Mouse (Mus musculus) liver, embryonic 11.5 days (tissue): Measurements from ENCODE around the gene Cd28. TPM values are rescaled to one million over a fixed set of nuclear protein-coding genes. Genes with fewer than 3 reads are reported as not detected.
"Not testable (repeated sequence)": the region's sequence is repeated elsewhere in the genome, so short reads cannot be mapped to it uniquely, and the experiment has no call there.

ENCODE experiments used
- ATAC-seq: fragments of 200-750 bp; cut with Nextera tagmentation; replicated peaks from 2 replicates; pipeline ENCODE4 v1.8.0; 2017; ENCODE audit warnings: moderate number of reproducible peaks, mild to moderate bottlenecking, moderate TSS enrichment, moderate library complexity; ENCODE audit not compliant: low FRiP score
- DNase-seq: peaks from one replicate; pipeline ENCODE4 v3.0.0-alpha.2; 2017; ENCODE audit warnings: low spot score
- H3K27ac ChIP-seq: fragments of 300-500 bp; sonication (generic); 2 replicates; pipeline ENCODE4 v1.5.1; 2014; ENCODE audit warnings: mild to moderate bottlenecking, low read depth, low read length, control low read depth
- H3K27me3 ChIP-seq: fragments of 300-500 bp; sonication (generic); replicated peaks from 2 replicates; pipeline ENCODE4 v1.6.1; 2014; ENCODE audit warnings: low read length, mixed read lengths; ENCODE audit not compliant: control insufficient read depth, insufficient read depth
- H3K36me3 ChIP-seq: fragments of 300-500 bp; sonication (generic); 2 replicates; pipeline ENCODE4 v1.6.1; 2014; ENCODE audit warnings: mild to moderate bottlenecking, low read length, moderate library complexity, mixed read lengths; ENCODE audit not compliant: control insufficient read depth, insufficient read depth
- H3K4me1 ChIP-seq: fragments of 300-500 bp; sonication (generic); replicated peaks from 2 replicates; pipeline ENCODE4 v1.6.1; 2014; ENCODE audit warnings: low read length, mixed read lengths; ENCODE audit not compliant: control insufficient read depth, insufficient read depth
- H3K4me2 ChIP-seq: fragments of 300-500 bp; sonication (generic); 2 replicates; pipeline ENCODE4 v1.6.1; 2014; ENCODE audit warnings: mild to moderate bottlenecking, control low read depth, moderate library complexity
- H3K4me3 ChIP-seq: fragments of 300-500 bp; sonication (generic); 2 replicates; pipeline ENCODE4 v1.5.1; 2014; ENCODE audit warnings: low read depth, low read length, control low read depth
- H3K9ac ChIP-seq: fragments of 300-500 bp; sonication (generic); 2 replicates; pipeline ENCODE4 v1.6.1; 2014; ENCODE audit warnings: low read depth, low read length, control low read depth
- H3K9me3 ChIP-seq: fragments of 300-500 bp; sonication (generic); 2 replicates; pipeline ENCODE4 v1.6.1; 2016; ENCODE audit warnings: low read length, inconsistent platforms, mixed read lengths; ENCODE audit not compliant: control insufficient read depth
- WGBS: fragments of 180-500 bp; shearing (Covaris S2); extraction: QIAGEN DNeasy Blood & Tissue Kit; methylation state at CpG from one replicate; pipeline ENCODE4 v1.1.7; 2014; 5-methylcytosine and 5-hydroxymethylcytosine counted together
- polyA plus RNA-seq: library from polyadenylated mRNA; unstranded; fragments of >200 nt; fragmentation: Nextera tagmentation; extraction: Ambion mirVana; gene quantifications from 2 replicates; pipeline ENCODE4 v1.2.1, GENCODE M21; 2014

The Cd28 gene
- polyA plus RNA-seq, 1 experiment from 2014 or later: 0.15 TPM

- H3K4me2 ChIP-seq: no peak overlapping the region
- WGBS: 88% methylated on average over 6 of the region's 6 CpGs
- no peak overlapping the region for H3K27ac ChIP-seq
- no peaks in the 10 kb centered on the region for H3K4me1 ChIP-seq
- no peaks in the 10 kb centered on the region for H3K27me3 ChIP-seq
- no peak for DNase-seq
- no peaks in the 10 kb centered on the region for H3K9me3 ChIP-seq
- H3K4me3 ChIP-seq: no peak overlapping the region
- no peaks in the 10 kb centered on the region for H3K36me3 ChIP-seq
- no peak overlapping the region for H3K9ac ChIP-seq
- no peak for ATAC-seq
Measured at GRCm38 (mm10) chr1:60815912-60816311, 99.3 kb downstream of the Cd28 start.

- H3K4me2 ChIP-seq, H3K36me3 ChIP-seq: not testable (repeated sequence)
Measured at GRCm38 (mm10) chr1:60818491-60818890, 101.9 kb downstream of the Cd28 start.

GRCm38 (mm10) chr1:60819993-60820392 is 103.4 kb downstream of the Cd28 start:
- H3K27me3 ChIP-seq: no peaks in the 10 kb centered on the region
- no peak overlapping the region for H3K4me3 ChIP-seq
- no peak overlapping the region for H3K27ac ChIP-seq
- no peak overlapping the region for H3K9ac ChIP-seq
- DNase-seq: no peak
- H3K4me2 ChIP-seq: no peak overlapping the region
- H3K36me3 ChIP-seq: no peaks in the 10 kb centered on the region
- H3K9me3 ChIP-seq: no peaks in the 10 kb centered on the region
- no peak for ATAC-seq
- 80% methylated on average over 2 of the region's 2 CpGs for whole genome bisulfite sequencing
- no peaks in the 10 kb centered on the region for H3K4me1 ChIP-seq

More at GRCm38 (mm10) chr1:60818491-60818890, 101.9 kb downstream of the Cd28 start:
- not testable (repeated sequence) for H3K4me1 ChIP-seq, H3K9ac ChIP-seq, H3K4me3 ChIP-seq, H3K9me3 ChIP-seq, ATAC-seq, H3K27me3 ChIP-seq, DNase-seq, H3K27ac ChIP-seq
- 80% methylated on average over 4 of the region's 4 CpGs for WGBS

- Histone ChIP-seq H3K4me1 (no peaks in the 10 kb centered on the region), H3K4me2 (no peak overlapping the region), H3K9ac (no peak overlapping the region), H3K27ac (no peak overlapping the region), H3K27me3 (no peaks in the 10 kb centered on the region), H3K36me3 (no peaks in the 10 kb centered on the region), H3K9me3 (no peaks in the 10 kb centered on the region), H3K4me3 (no peak overlapping the region)
- DNase-seq: no peak
- ATAC-seq: no peak
- WGBS: 64% methylated on average over 2 of the region's 2 CpGs
Measured at GRCm38 (mm10) chr1:60820981-60821380, 104.4 kb downstream of the Cd28 start.

- Histone ChIP-seq H3K4me3 (no peak overlapping the region), H3K27me3 (no peaks in the 10 kb centered on the region), H3K9ac (no peak overlapping the region), H3K4me2 (no peak overlapping the region), H3K9me3 (no peaks in the 10 kb centered on the region), H3K36me3 (no peaks in the 10 kb centered on the region), H3K27ac (no peak overlapping the region), H3K4me1 (no peaks in the 10 kb centered on the region)
- no peak for DNase-seq
- ATAC-seq: no peak
- WGBS: 64% methylated on average over 3 of the region's 3 CpGs
Measured at GRCm38 (mm10) chr1:60821590-60821989, 105.0 kb downstream of the Cd28 start.

Other genes starting within 250 kb of the Cd28 start
- gene Raph1, start 149.7 kb upstream of the Cd28 start, polyA plus RNA-seq: 66.7 and 68.9 TPM in 2 replicates
- gene Ctla4, start 170.2 kb downstream of the Cd28 start, polyA plus RNA-seq: not detected in 2 replicates